Mouse (Mus musculus): ENCODE results near the gene Dmrt3. TPM values are rescaled to one million over a fixed set of nuclear protein-coding genes. Genes with fewer than 3 reads are reported as not detected.
A peak's percentile ranks its signal among the peaks of the same experiment; 100 is the strongest.

The Dmrt3 gene
- total RNA-seq, 2 experiments from 2014 or later = 0.79 to 1.8 TPM

- H3K4me3 ChIP-seq = peak overlapping the region; percentile 27
- DNase-seq (ENCODE audit: low spot score in 2 of 2) = no peak
- no peak overlapping the region for H3K27ac ChIP-seq
- TF ChIP-seq CTCF (conservative IDR thresholded peaks at IDR 0.05) = no peak
These were observed 61.6 kb downstream of the Dmrt3 start for GRCm38 (mm10) chr19:25671681-25672080.

- H3K27ac ChIP-seq = no peak within 1 kb of the TSS
- DNase-seq (ENCODE audit: low spot score in 2 of 2) = no peak
- no peak for TF ChIP-seq CTCF (conservative IDR thresholded peaks at IDR 0.05)
- H3K4me3 ChIP-seq = peak within 1 kb of the TSS; percentile 27
These were observed 62.2 kb downstream of the Dmrt3 start, which contains the start of gene Dmrt2 for GRCm38 (mm10) chr19:25672101-25672950. Gene Dmrt2, plus strand, starts transcription at chr19:25672411.

Other genes with a start within 250 kb of the Dmrt3 start
- not detected for gene Dmrt1, start 104.7 kb upstream of the Dmrt3 start, total RNA-seq (2021)
- 1 to 10 TPM in 1 of 2 experiments, under 1 TPM in 1; 0.87 to 1.1 TPM for gene Dmrt2, start 62.1 kb downstream of the Dmrt3 start, total RNA-seq (2021)